Mouse (Mus musculus): Measurements from ENCODE around the gene Rint1.

Rint1 gene

DNA sequence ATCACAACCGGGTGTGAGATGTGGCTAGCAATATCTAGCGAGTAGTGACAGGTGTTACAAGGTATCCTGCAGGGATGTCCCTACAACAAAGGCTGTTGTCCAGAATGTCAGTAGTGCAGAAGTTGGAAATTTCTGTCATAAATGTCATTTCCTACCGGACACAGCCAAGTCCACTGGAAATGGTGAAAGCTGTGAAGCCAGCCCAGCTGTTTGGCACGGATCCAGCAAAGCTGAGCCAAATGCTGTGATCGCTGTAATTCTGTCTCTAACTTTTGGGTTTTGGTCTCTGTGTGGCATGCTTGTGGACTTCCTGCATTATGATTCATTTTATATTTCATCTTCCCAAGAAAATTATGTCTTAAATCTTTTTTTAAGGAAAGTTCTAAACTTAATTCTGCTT, 74.8 kb downstream of the Rint1 start:
- no peak for ATAC-seq (ENCODE audit: insufficient number of reproducible peaks, low FRiP score, low TSS enrichment)

- no peak for ATAC-seq (ENCODE audit: insufficient number of reproducible peaks, low FRiP score, low TSS enrichment)
Measured at GRCm38 (mm10) chr5:23863166-23864053, 75.9 kb downstream of the Rint1 start.

DNA sequence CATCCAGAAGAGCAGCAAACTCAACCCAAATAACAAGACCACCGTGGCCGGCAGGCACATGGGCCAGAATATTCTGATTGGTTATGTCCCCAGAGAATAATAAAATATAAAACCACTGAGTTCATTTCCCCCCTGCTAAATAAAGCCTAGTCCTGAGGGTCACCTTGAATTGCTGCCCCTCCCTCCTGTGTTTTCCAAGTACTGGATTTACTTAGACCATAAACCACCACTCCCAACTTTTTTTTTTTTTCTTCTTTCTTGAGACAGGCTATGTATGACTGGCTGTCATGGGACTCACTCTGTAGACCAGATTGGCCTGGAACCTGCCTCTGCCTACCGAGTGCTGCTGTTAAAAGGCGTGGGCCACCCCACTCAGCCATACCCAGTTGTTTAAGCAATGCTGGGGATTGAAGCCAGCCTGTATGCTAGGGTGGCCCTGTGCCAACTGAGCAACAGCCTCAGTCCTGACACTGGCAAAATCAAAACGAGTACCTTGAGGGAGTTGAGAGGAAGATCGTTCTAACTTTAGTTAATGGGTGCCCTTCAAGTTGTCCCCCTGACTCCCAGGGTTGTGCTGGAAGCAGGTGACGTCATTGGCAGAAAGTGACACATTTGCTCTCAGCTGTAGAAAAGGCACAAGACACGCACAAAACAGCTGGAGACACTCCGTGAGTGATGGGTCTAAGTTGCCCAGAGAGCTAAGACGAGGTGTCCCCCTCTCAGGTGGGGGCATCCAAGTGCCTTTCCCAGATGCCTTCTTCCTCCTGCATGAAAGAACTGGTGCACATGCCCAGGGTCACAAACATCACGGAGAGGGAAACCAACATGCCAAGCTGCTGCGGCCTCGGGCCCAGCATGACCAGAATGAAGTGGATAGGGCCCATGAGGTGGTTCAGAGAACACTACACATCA, 76.8 kb downstream of the Rint1 start:
- ATAC-seq (ENCODE audit: insufficient number of reproducible peaks, low FRiP score, low TSS enrichment): no peak

DNA sequence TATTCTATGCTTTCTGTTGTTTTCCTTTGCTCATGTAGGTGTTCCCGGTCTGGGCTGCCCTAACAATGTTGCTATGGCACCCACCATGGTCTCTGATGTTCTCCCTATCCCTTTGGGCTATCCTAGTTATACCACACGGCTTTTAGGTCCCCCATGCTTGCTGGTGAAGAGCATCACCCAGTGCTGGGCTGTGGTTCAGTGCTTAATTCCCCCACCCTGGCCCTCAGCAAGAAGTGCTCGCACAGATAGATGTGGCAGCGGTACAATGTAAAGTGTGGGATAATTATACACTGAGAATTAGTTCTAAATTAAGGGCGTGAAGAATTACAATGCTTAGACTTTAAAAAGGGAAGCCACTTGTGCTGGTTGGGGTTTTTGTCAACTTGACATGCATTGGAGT, 78.4 kb downstream of the Rint1 start:
- ATAC-seq (ENCODE audit: insufficient number of reproducible peaks, low FRiP score, low TSS enrichment): no peak
